Mouse (Mus musculus): ENCODE results near the gene Gtf2f1.

DNA sequence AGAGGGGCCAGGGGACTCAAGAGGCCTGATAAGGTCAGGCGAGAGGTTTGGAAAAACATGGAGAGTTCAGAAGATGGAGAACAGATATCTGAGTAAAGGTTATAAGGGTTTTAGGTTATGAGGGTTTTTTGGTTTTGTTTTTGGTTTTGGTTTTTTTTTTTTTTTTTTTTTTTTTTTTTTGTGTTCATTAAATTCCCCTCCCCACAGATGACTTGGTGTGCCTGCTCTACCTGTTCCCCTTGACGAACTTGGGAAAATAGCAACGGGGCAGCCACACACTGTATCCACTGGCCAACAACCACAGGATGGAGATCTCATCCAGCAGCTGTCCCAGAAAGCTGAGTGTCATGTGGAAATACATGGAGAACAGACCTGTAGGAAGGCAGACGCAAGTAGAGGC, 52.4 kb downstream of the Gtf2f1 start:
- TF ChIP-seq MAFK (IDR thresholded peaks at IDR 0.05; ENCODE audit: borderline replicate concordance, low read depth, low read length): no peak
- TF ChIP-seq POLR2A (IDR thresholded peaks at IDR 0.05; ENCODE audit: control insufficient read depth in 1 of 2, insufficient read depth in 1 of 2, low read depth in 1 of 2, low read length in 2 of 2, poor library complexity in 1 of 2): no peak
- TF ChIP-seq KAT2A (conservative IDR thresholded peaks at IDR 0.05; ENCODE audit: low read depth, low read length): no peak
- TF ChIP-seq MAZ (IDR thresholded peaks at IDR 0.05; ENCODE audit: low read depth, low read length): no peak
- no peak for TF ChIP-seq POLR2AphosphoS2 (IDR thresholded peaks at IDR 0.05; ENCODE audit: low read length)
- TF ChIP-seq ELF1 (IDR thresholded peaks at IDR 0.05; ENCODE audit: low read depth, low read length): no peak
- no peak for TF ChIP-seq RAD21 (IDR thresholded peaks at IDR 0.05; ENCODE audit: low read depth, low read length)
- no peak for TF ChIP-seq GATA1 (IDR thresholded peaks at IDR 0.05; ENCODE audit: low read depth, low read length)
- TF ChIP-seq UBTF (IDR thresholded peaks at IDR 0.05; ENCODE audit: borderline replicate concordance, insufficient read depth, low read depth, low read length): no peak
- no peak for TF ChIP-seq ZKSCAN1 (IDR thresholded peaks at IDR 0.05; ENCODE audit: low read depth, low read length)
- no peak for TF ChIP-seq ZC3H11A (IDR thresholded peaks at IDR 0.05; ENCODE audit: low read depth, low read length)
